Mouse (Mus musculus): ENCODE results near the gene Rnaseh2a. TPM values are rescaled to one million over a fixed set of nuclear protein-coding genes. Genes with fewer than 3 reads are reported as not detected.
A peak's percentile ranks its signal among the peaks of the same experiment; 100 is the strongest.

Rnaseh2a gene
- total and polyA plus RNA-seq, 3 experiments, result 71.6 to 115 (median 83.1) TPM

- H3K9ac ChIP-seq (ENCODE audit: insufficient read depth, low read depth), result peak overlapping the region; percentile 1; the same call in 1 of the 2 replicates
- in situ Hi-C loops (cut with MboI; ENCODE audit: low pct_ligation_motif_present, low pct_unique_long_range_greater_than_20kb, low sequenced_read_pairs), result no loop called here
- no peak overlapping the region for H3K27ac ChIP-seq (ENCODE audit: insufficient read depth, low read depth)
- H3K4me1 ChIP-seq (ENCODE audit: control insufficient read depth in 1 of 2, insufficient read depth in 2 of 2), result no peaks in the 10 kb centered on the region
- dilution Hi-C loops (cut with MboI; ENCODE audit: extremely low pct_ligation_motif_present, extremely low pct_unique_long_range_greater_than_20kb, low sequenced_read_pairs), result no loop called here
- DNase-seq (ENCODE audit: extremely low read depth), result no peak
- no peaks in the 10 kb centered on the region for H3K27me3 ChIP-seq (replicated peaks)
- peak overlapping the region; percentile 9; the same call in 1 of the 2 replicates for H3K4me2 ChIP-seq (ENCODE audit: insufficient read depth, low read depth, poor library complexity, severe bottlenecking)
- H3K9me3 ChIP-seq (replicated peaks; ENCODE audit: low read length), result no peaks in the 10 kb centered on the region
- peaks cover 8 to 22% of the 10 kb centered on the region in 2 experiments for H3K36me3 ChIP-seq (replicated peaks in 1 of 2; ENCODE audit: control insufficient read depth in 1 of 2, insufficient read depth in 1 of 2, low read length in 1 of 2)
- H3K4me3 ChIP-seq (replicated peaks in 1 of 3; ENCODE audit: low read depth in 2 of 3, low read length in 2 of 3, poor library complexity in 1 of 3), result peak overlapping the region in 2 of 3 experiments; percentile 5 to 18
- TF ChIP-seq IRF4 (IDR thresholded peaks at IDR 0.05; ENCODE audit: low read depth, low read length) (no peak), SMC3 (IDR thresholded peaks at IDR 0.05; ENCODE audit: low read depth, low read length) (peak; percentile 38), MEF2A (IDR thresholded peaks at IDR 0.05; ENCODE audit: borderline replicate concordance, low read depth, low read length) (no peak), CHD1 (IDR thresholded peaks at IDR 0.05; ENCODE audit: low read depth, low read length) (no peak), MAZ (IDR thresholded peaks at IDR 0.05; ENCODE audit: low read depth, low read length) (no peak), ELF1 (IDR thresholded peaks at IDR 0.05; ENCODE audit: low read depth, low read length) (0 out of 2 replicates have a peak, but pooled peaks have one; percentile 12), NELFE (IDR thresholded peaks at IDR 0.05; ENCODE audit: low read depth, low read length) (no peak), CTCF (conservative IDR thresholded peaks at IDR 0.05 in 1 of 2, IDR thresholded peaks at IDR 0.05 in 1 of 2; ENCODE audit: low read depth in 2 of 2, low read length in 2 of 2) (peak in 1 of 2 experiments; percentile 68; a peak in 2 of 4 replicates), PAX5 (IDR thresholded peaks at IDR 0.05; ENCODE audit: low read length) (no peak), ETS1 (conservative IDR thresholded peaks at IDR 0.05; ENCODE audit: low read depth, low read length) (no peak), MYC (IDR thresholded peaks at IDR 0.05; ENCODE audit: low read depth, low read length) (no peak), MAX (IDR thresholded peaks at IDR 0.05; ENCODE audit: low read length) (no peak), RAD21 (IDR thresholded peaks at IDR 0.05; ENCODE audit: low read depth, low read length) (peak; percentile 38), MAFK (IDR thresholded peaks at IDR 0.05; ENCODE audit: insufficient replicate concordance, low read length) (no peak), ZC3H11A (IDR thresholded peaks at IDR 0.05; ENCODE audit: low read depth, low read length) (no peak), NRF1 (IDR thresholded peaks at IDR 0.05; ENCODE audit: low read depth, low read length) (no peak)
- H3K79me2 ChIP-seq (replicated peaks; ENCODE audit: control insufficient read depth, extremely low read depth, insufficient read depth, poor library complexity, severe bottlenecking), result no peaks in the 10 kb centered on the region
Observed at GRCm38 (mm10) chr8:85013230-85013840, 43.8 kb upstream of the Rnaseh2a start.

- in situ Hi-C loops (cut with MboI; ENCODE audit: low pct_ligation_motif_present, low pct_unique_long_range_greater_than_20kb, low sequenced_read_pairs), result no loop called here
- H3K4me2 ChIP-seq (ENCODE audit: insufficient read depth, low read depth, poor library complexity, severe bottlenecking), result no peak overlapping the region
- H3K4me3 ChIP-seq (replicated peaks in 1 of 3; ENCODE audit: low read depth in 2 of 3, low read length in 2 of 3, poor library complexity in 1 of 3), result no peak overlapping the region
- TF ChIP-seq MAFK (IDR thresholded peaks at IDR 0.05; ENCODE audit: insufficient replicate concordance, low read length), result no peak
- TF ChIP-seq POLR2AphosphoS2 (IDR thresholded peaks at IDR 0.05; ENCODE audit: low read depth, low read length), result no peak
- no peak for TF ChIP-seq EP300 (IDR thresholded peaks at IDR 0.05; ENCODE audit: low read length)
- TF ChIP-seq CHD2 (IDR thresholded peaks at IDR 0.05; ENCODE audit: low read length), result no peak
- TF ChIP-seq ELF1 (IDR thresholded peaks at IDR 0.05; ENCODE audit: low read depth, low read length), result no peak
- no peak for TF ChIP-seq ZMIZ1 (IDR thresholded peaks at IDR 0.05; ENCODE audit: low read depth, low read length)
- no peak for TF ChIP-seq JUN (IDR thresholded peaks at IDR 0.05; ENCODE audit: insufficient read depth, low read depth, low read length)
- TF ChIP-seq IRF4 (IDR thresholded peaks at IDR 0.05; ENCODE audit: low read depth, low read length), result no peak
- TF ChIP-seq TCF12 (IDR thresholded peaks at IDR 0.05; ENCODE audit: low read depth, low read length), result no peak
- TF ChIP-seq MAZ (IDR thresholded peaks at IDR 0.05; ENCODE audit: low read depth, low read length), result no peak
- no peak for TF ChIP-seq ZKSCAN1 (IDR thresholded peaks at IDR 0.05; ENCODE audit: borderline replicate concordance, low read depth, low read length)
- no peak for TF ChIP-seq JUND (conservative IDR thresholded peaks at IDR 0.05; ENCODE audit: low read depth, low read length)
- TF ChIP-seq CHD1 (IDR thresholded peaks at IDR 0.05; ENCODE audit: low read depth, low read length), result no peak
- TF ChIP-seq KAT2A (IDR thresholded peaks at IDR 0.05; ENCODE audit: insufficient replicate concordance, low read length), result no peak
- no peak for TF ChIP-seq HCFC1 (IDR thresholded peaks at IDR 0.05; ENCODE audit: low read depth, low read length)
- TF ChIP-seq MEF2A (IDR thresholded peaks at IDR 0.05; ENCODE audit: borderline replicate concordance, low read depth, low read length), result no peak
- TF ChIP-seq RAD21 (IDR thresholded peaks at IDR 0.05; ENCODE audit: low read depth, low read length), result no peak
- H3K4me1 ChIP-seq (ENCODE audit: control insufficient read depth in 1 of 2, insufficient read depth in 2 of 2), result no peaks in the 10 kb centered on the region
- no peak overlapping the region for H3K9ac ChIP-seq (ENCODE audit: insufficient read depth, low read depth)
- no peak for DNase-seq (ENCODE audit: extremely low read depth)
- peaks cover 0 to 5% of the 10 kb centered on the region in 2 experiments for H3K36me3 ChIP-seq (replicated peaks in 1 of 2; ENCODE audit: control insufficient read depth in 1 of 2, insufficient read depth in 1 of 2, low read length in 1 of 2)
- H3K9me3 ChIP-seq (replicated peaks; ENCODE audit: low read length), result no peaks in the 10 kb centered on the region
- no peaks in the 10 kb centered on the region for H3K27me3 ChIP-seq (replicated peaks)
- dilution Hi-C loops (cut with MboI; ENCODE audit: extremely low pct_ligation_motif_present, extremely low pct_unique_long_range_greater_than_20kb, low sequenced_read_pairs), result no loop called here
- no peak overlapping the region for H3K27ac ChIP-seq (ENCODE audit: insufficient read depth, low read depth)
- no peaks in the 10 kb centered on the region for H3K79me2 ChIP-seq (replicated peaks; ENCODE audit: control insufficient read depth, extremely low read depth, insufficient read depth, poor library complexity, severe bottlenecking)
Observed at GRCm38 (mm10) chr8:85011242-85011641, 41.7 kb upstream of the Rnaseh2a start.

Measured in CH12.LX (cell line).